Mouse (Mus musculus) hindbrain, embryonic 16.5 days (tissue): Measurements from ENCODE around the gene Fam207a. TPM values are rescaled to one million over a fixed set of nuclear protein-coding genes. Genes with fewer than 3 reads are reported as not detected.

Source experiments
- ATAC-seq: fragments of 200-750 bp; cut with Nextera tagmentation; 2 replicates; pipeline ENCODE4 v1.8.0; 2017; ENCODE audit warnings: moderate TSS enrichment, moderate library complexity
- H3K27ac ChIP-seq: fragments of 300-500 bp; sonication (generic); 2 replicates; pipeline ENCODE4 v1.5.1; 2014; ENCODE audit warnings: low read depth, mild to moderate bottlenecking, control low read depth, low read length, moderate library complexity
- H3K27me3 ChIP-seq: fragments of 300-500 bp; sonication (generic); replicated peaks from 2 replicates; pipeline ENCODE4 v1.6.1; 2014; ENCODE audit warnings: low read length; ENCODE audit not compliant: control insufficient read depth, insufficient read depth
- H3K36me3 ChIP-seq: fragments of 300-500 bp; sonication (generic); 2 replicates; pipeline ENCODE4 v1.6.1; 2014; ENCODE audit warnings: mild to moderate bottlenecking, low read length, moderate library complexity, mixed read lengths; ENCODE audit not compliant: control insufficient read depth, insufficient read depth
- H3K4me1 ChIP-seq: fragments of 300-500 bp; sonication (generic); 2 replicates; pipeline ENCODE4 v1.6.1; 2014; ENCODE audit warnings: low read depth, low read length; ENCODE audit not compliant: control insufficient read depth, insufficient read depth
- H3K4me2 ChIP-seq: fragments of 300-500 bp; sonication (generic); 2 replicates; pipeline ENCODE4 v1.6.1; 2014; ENCODE audit warnings: mild to moderate bottlenecking, low read length, control low read depth, moderate library complexity
- H3K4me3 ChIP-seq: fragments of 300-500 bp; sonication (generic); 2 replicates; pipeline ENCODE4 v1.5.1; 2014; ENCODE audit warnings: mild to moderate bottlenecking, low read length, control low read depth, moderate library complexity
- H3K9ac ChIP-seq: fragments of 300-500 bp; sonication (generic); 2 replicates; pipeline ENCODE4 v1.6.1; 2014; ENCODE audit warnings: low read depth, mild to moderate bottlenecking, control low read depth, low read length, moderate library complexity
- H3K9me3 ChIP-seq: fragments of 300-500 bp; sonication (generic); 2 replicates; pipeline ENCODE4 v1.6.1; 2014; ENCODE audit warnings: mild to moderate bottlenecking, low read length, moderate library complexity; ENCODE audit not compliant: control insufficient read depth
- WGBS: fragments of 180-500 bp; shearing (Covaris S2); extraction: QIAGEN DNeasy Blood & Tissue Kit; methylation state at CpG from one replicate; pipeline ENCODE4 v1.1.7; 2014; 5-methylcytosine and 5-hydroxymethylcytosine counted together
- polyA plus RNA-seq: library from polyadenylated mRNA; unstranded; fragments of >200 nt; fragmentation: Nextera tagmentation; extraction: Ambion mirVana; gene quantifications from 2 replicates; pipeline ENCODE4 v1.2.1, GENCODE M21; 2015

The Fam207a gene
- polyA plus RNA-seq, 1 experiment from 2014 or later, result 43.5 TPM

DNA sequence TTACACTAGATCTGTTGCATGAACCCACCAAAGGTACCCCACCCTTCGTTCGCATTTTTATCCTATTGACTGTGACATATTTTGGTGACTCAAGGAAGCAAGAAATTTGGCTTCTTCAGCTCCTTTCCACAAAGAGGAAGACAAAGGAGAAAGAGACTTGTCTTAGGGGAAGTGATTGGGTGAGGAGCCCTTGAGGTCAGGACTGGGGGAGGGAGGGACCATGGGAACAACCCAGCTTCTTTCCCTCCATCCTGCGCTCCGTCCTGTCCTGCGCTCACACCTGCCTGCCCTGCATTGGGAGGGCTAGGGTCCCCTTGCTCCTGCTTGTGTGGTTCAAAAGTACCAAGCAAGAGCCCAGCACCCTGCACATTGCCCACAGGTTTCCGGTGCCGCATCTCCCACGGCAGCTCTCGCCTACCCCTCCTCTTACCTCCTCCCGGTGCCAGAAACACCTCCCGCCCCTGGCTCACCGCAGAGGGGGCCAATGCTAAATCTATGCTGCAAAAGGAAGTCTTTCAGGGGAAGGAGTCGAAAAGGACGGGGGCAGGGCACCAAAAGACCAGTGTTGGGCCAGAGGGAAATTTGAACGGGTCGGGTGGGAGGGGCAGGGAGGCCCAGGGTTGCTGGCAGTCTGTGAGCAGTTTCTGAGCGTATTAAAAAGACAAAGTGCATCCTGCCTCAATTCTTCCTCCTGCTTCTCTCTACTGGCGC lies 6.6 kb upstream of the Fam207a start:
- 16% methylated on average over 18 of the region's 18 CpGs for WGBS
- no peaks in the 10 kb centered on the region for H3K9me3 ChIP-seq
- peak overlapping the region; percentile 34 for H3K4me3 ChIP-seq
- no peak for ATAC-seq
- H3K27ac ChIP-seq, result no peak overlapping the region
- peaks cover 4% of the 10 kb centered on the region for H3K4me1 ChIP-seq
- H3K9ac ChIP-seq, result peak overlapping the region; percentile 60
- no peaks in the 10 kb centered on the region for H3K36me3 ChIP-seq
- no peaks in the 10 kb centered on the region for H3K27me3 ChIP-seq
- peak overlapping the region; percentile 61 for H3K4me2 ChIP-seq

DNA sequence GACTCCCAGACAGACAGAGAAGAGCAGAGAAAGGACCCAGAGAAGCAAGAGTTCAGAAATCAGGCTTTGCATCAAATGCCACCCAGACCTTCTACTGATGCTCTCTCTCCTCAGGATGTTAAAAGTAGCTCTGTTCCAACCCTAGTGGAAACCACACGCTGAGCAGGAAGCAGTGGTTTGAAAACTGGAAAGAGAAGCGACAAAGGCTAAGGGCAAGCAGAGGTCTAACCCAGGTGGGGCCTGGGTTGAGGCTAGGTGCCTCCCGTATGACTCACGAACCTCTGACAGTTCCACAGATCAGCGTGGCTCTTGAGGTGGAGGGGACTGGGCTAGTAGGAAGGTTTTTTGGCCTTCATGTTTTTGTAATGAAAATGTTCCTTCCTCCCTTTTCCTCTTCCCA lies 4.9 kb upstream of the Fam207a start:
- Histone ChIP-seq H3K27ac (no peak overlapping the region), H3K27me3 (no peaks in the 10 kb centered on the region), H3K36me3 (no peaks in the 10 kb centered on the region), H3K9me3 (no peaks in the 10 kb centered on the region), H3K9ac (no peak overlapping the region), H3K4me1 (peaks cover 11% of the 10 kb centered on the region), H3K4me2 (no peak overlapping the region), H3K4me3 (no peak overlapping the region)
- ATAC-seq, result no peak
- WGBS, result 86% methylated on average over 5 of the region's 5 CpGs

DNA sequence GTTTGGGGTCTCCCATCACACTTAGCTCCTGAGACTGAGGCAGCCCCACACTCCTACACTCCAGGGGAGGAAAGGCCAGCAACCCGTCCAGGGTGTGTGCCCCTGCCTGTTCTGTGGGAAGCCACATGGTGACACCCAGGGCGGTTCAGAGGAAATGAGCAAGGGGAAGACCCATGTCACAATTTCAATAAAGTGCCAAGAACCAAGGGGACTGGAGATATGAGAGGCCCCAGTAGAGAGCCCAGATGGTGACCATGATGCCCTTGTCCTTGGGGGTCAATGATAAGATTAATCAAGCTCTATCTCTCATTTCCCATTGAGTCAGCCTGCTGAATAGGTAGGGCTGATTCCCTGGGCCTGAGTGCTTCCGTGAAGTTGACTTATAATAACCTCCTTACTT lies 3.6 kb upstream of the Fam207a start:
- Histone ChIP-seq H3K27me3 (no peaks in the 10 kb centered on the region), H3K9me3 (no peaks in the 10 kb centered on the region), H3K36me3 (no peaks in the 10 kb centered on the region), H3K4me2 (no peak overlapping the region), H3K4me3 (no peak overlapping the region), H3K27ac (no peak overlapping the region), H3K4me1 (peaks cover 21% of the 10 kb centered on the region), H3K9ac (no peak overlapping the region)
- WGBS, result 81% methylated on average over 3 of the region's 3 CpGs
- ATAC-seq, result no peak

DNA sequence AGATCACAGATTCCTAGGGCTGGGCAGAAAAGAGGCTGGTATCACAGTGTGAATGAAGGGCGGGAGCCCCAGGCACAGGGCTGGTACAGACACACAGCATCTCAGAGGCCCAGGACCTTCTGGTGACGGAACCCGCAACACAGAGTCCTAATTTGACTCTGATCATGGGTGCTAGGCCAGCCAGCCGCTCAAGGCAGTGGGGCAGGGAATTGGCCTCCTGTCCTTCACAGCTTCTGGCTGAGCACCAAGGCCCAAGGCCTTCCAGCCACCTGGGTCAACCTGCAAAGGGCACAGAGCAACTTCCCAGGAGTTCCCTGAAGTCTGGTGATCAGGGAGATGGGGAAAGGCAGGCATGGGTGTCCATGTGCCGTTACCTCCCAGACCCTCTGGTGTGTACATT lies 2.2 kb upstream of the Fam207a start:
- Histone ChIP-seq H3K27me3 (no peaks in the 10 kb centered on the region), H3K4me2 (no peak overlapping the region), H3K36me3 (peaks cover under 1% of the 10 kb centered on the region; the same call in 1 of the 2 replicates), H3K4me1 (peaks cover 21% of the 10 kb centered on the region), H3K9ac (no peak overlapping the region), H3K9me3 (no peaks in the 10 kb centered on the region), H3K4me3 (no peak overlapping the region), H3K27ac (no peak overlapping the region)
- no peak for ATAC-seq
- WGBS, result 93% methylated on average over 5 of the region's 5 CpGs

DNA sequence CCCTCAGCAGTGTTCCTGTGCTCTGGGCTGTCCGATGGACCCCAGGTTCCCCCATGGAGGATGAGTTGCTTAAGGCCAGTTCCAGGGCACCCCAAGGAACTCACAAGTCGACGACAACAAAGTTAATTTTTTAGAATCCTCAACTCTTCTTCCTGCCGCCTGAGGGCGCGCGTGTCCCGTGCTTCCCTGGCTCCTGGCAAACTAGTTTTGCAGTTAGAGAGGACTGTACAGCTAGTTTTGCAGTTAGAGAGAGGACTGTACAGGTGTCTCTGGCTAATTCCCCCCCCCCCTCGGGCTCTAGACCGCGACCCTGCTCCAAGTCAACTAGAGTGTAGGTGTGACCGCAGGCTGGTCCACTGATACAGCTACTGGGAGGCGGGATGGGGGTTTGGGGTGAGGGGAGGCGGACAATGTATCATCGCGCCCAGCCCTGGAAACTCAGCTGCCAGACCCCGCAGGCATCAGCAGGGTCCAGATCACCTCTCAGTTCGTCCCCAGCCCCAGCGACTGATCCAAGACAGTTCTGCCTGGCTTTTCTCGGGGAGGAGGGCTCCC lies 1.6 kb upstream of the Fam207a start:
- no peaks in the 10 kb centered on the region for H3K9me3 ChIP-seq
- H3K27ac ChIP-seq, result no peak overlapping the region
- WGBS, result 23% methylated on average over 20 of the region's 20 CpGs
- H3K27me3 ChIP-seq, result no peaks in the 10 kb centered on the region
- peak; percentile 28; the same call in 1 of the 2 replicates for ATAC-seq
- H3K4me1 ChIP-seq, result peaks cover 17% of the 10 kb centered on the region
- no peak overlapping the region for H3K4me3 ChIP-seq
- H3K36me3 ChIP-seq, result peaks cover 4% of the 10 kb centered on the region; the same call in 1 of the 2 replicates
- H3K9ac ChIP-seq, result no peak overlapping the region
- H3K4me2 ChIP-seq, result no peak overlapping the region

DNA sequence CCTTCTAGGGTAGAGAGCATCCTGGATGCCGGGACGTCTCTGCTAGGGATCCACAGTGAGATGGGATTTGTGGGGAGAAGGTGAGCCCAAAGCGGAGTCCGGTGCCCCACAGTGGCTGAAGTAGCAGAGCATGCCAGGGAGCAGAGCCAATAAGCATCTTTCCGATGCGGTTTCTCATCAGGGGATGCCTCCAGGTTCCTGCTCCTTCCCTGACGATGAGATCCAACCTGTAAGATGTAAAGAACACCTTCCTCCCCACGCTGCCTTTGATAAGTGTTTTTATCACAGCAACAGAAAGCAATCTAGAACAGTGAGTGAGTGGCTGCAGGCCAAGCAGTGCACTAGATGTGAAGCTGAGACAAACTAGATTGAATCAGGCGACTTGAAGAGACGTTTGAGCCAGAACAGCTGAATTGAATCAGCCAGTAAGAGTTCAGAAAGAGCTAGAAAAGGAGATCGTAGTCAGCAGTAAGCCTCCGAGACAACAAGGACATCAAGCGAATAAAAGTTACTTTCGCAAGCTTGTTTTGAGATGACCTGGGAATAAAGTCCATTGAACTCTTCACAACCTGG lies 880 bp upstream of the Fam207a start:
- 38% methylated on average over 14 of the region's 14 CpGs for WGBS
- Histone ChIP-seq H3K27ac (peak overlapping the region; percentile 82), H3K36me3 (peaks cover 4% of the 10 kb centered on the region; the same call in 1 of the 2 replicates), H3K4me3 (peak overlapping the region; percentile 70), H3K9me3 (no peaks in the 10 kb centered on the region), H3K27me3 (no peaks in the 10 kb centered on the region), H3K4me2 (peak overlapping the region; percentile 86), H3K4me1 (peaks cover 16% of the 10 kb centered on the region), H3K9ac (peak overlapping the region; percentile 80)
- ATAC-seq, result 0 out of 2 replicates have a peak, but pooled peaks have one; percentile 5

DNA sequence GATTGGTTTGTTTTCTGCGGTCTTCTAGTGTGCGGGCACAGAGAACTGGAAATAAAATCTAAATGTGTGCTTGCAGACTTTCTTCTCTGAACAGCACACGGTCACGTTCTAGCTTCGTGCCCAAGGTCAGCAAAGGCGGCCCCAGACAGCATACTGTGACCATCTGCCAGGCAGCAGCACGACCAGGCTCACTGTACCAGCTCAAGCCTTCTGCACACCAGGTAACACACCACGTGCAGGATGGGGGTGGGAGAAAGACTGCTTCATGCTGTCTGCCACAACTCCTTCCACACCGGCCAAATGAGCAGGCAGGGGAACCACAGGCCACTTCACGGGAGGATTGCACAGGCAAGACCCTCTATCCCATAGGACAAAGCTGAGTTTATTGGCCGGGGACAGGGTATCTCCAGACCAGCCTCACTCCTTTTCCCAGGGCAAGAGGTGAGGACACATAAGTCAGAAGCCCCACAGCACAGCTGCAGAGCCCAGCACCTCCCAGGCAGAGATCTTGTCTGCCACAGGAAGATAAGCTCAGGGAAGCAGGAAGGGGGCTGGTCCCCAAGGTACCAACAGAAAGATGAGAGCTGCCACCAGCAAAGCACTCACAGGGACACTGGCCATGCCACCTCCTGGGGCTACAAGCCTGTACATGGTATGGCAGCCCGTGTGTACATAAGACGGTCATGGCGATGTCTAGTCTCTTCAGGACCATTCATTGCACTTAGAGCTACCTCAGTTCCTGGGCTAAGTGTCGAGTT lies 5.2 kb downstream of the Fam207a start:
- ATAC-seq, result peak; percentile 37
- peaks cover 18% of the 10 kb centered on the region for H3K4me1 ChIP-seq
- no peaks in the 10 kb centered on the region for H3K27me3 ChIP-seq
- 78% methylated on average over 15 of the region's 15 CpGs for WGBS
- H3K36me3 ChIP-seq, result peaks cover 19% of the 10 kb centered on the region; the same call in 1 of the 2 replicates
- no peak overlapping the region; the same call in 1 of the 2 replicates for H3K4me2 ChIP-seq
- no peak overlapping the region for H3K4me3 ChIP-seq
- H3K9ac ChIP-seq, result peak overlapping the region; percentile 33; the same call in 1 of the 2 replicates
- H3K27ac ChIP-seq, result peak overlapping the region; percentile 62
- H3K9me3 ChIP-seq, result no peaks in the 10 kb centered on the region

DNA sequence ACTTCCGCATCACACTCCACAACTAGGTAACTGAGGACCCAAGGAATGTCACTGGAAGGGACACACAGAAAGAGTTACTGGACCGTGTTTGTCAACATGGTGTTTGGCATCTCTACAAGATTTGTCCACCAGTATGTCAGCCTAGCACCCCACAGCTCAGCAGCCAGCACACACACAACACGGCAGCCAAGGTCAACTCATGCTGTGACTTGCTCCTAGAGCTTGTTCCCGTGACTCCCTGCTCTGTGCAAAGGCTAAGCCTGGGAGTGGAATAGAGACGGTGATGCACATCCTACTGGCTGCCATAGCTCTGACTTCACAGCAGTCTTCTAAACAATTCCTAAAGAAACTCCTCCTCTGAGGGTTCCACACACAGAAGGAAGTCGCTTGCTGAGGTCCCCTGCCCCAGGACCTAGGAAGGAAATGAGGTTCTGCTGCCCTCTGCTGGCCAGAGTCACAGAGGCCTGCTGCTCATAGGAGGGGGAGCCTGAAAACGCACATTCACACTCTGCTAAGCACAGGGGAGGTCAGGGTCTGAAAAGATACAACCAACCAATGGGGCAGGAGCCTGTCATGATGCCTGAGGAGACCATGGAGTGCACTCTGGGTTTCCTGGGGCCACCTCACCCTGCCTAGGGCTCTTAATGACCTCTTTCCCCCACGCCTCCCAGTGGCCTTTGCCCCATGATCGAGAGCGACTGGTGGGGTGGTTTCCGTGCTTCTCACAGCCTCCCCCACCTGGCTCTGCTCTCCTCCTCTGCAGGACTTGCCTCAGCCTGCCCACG lies 6.0 kb downstream of the Fam207a start:
- WGBS, result 49% methylated on average over 12 of the region's 12 CpGs
- ATAC-seq, result peak; percentile 83
- H3K27me3 ChIP-seq, result no peaks in the 10 kb centered on the region
- H3K27ac ChIP-seq, result peak overlapping the region; percentile 62
- H3K9me3 ChIP-seq, result no peaks in the 10 kb centered on the region
- H3K4me3 ChIP-seq, result no peak overlapping the region
- H3K9ac ChIP-seq, result peak overlapping the region; percentile 33; the same call in 1 of the 2 replicates
- H3K4me1 ChIP-seq, result peaks cover 12% of the 10 kb centered on the region
- no peak overlapping the region; the same call in 1 of the 2 replicates for H3K4me2 ChIP-seq
- H3K36me3 ChIP-seq, result peaks cover 19% of the 10 kb centered on the region; the same call in 1 of the 2 replicates
